Mouse (Mus musculus) heart, postnatal 0 days (tissue): ENCODE results near the gene A4galt. TPM values are rescaled to one million over a fixed set of nuclear protein-coding genes. Genes with fewer than 3 reads are reported as not detected.

ENCODE experiments used
- ATAC-seq: fragments of 200-750 bp; cut with Nextera tagmentation; 2 replicates; pipeline ENCODE4 v1.8.0; 2017; ENCODE audit warnings: low read depth, moderate number of reproducible peaks, moderate library complexity; ENCODE audit not compliant: insufficient read depth
- DNase-seq: peaks from one replicate; pipeline ENCODE4 v3.0.0-alpha.2; 2016; ENCODE audit warnings: low spot score
- H3K27ac ChIP-seq: fragments of 300-500 bp; sonication (generic); 2 replicates; pipeline ENCODE4 v1.5.1; 2014; ENCODE audit warnings: low read depth, mild to moderate bottlenecking
- H3K27me3 ChIP-seq: fragments of 300-500 bp; sonication (generic); 2 replicates; pipeline ENCODE4 v1.6.1; 2014; ENCODE audit warnings: low read length, mixed read lengths; ENCODE audit not compliant: control insufficient read depth, insufficient read depth
- H3K36me3 ChIP-seq: fragments of 300-500 bp; sonication (generic); replicated peaks from 2 replicates; pipeline ENCODE4 v1.6.1; 2014; ENCODE audit warnings: low read length, mixed read lengths; ENCODE audit not compliant: control insufficient read depth, insufficient read depth
- H3K4me1 ChIP-seq: fragments of 300-500 bp; sonication (generic); 2 replicates; pipeline ENCODE4 v1.6.1; 2014; ENCODE audit warnings: antibody characterized with exemption; ENCODE audit not compliant: control insufficient read depth, insufficient read depth
- H3K4me2 ChIP-seq: fragments of 300-500 bp; sonication (generic); 2 replicates; pipeline ENCODE4 v1.6.1; 2014; ENCODE audit warnings: low read depth, mild to moderate bottlenecking, low read length, moderate library complexity
- H3K4me3 ChIP-seq: fragments of 300-500 bp; sonication (generic); 2 replicates; pipeline ENCODE4 v1.5.1; 2014; ENCODE audit warnings: low read depth, low read length
- H3K9ac ChIP-seq: fragments of 300-500 bp; sonication (generic); replicated peaks from 2 replicates; pipeline ENCODE4 v1.6.1; 2014; ENCODE audit warnings: low read depth, low read length, mixed read lengths
- H3K9me3 ChIP-seq: fragments of 300-500 bp; sonication (generic); replicated peaks from 2 replicates; pipeline ENCODE4 v1.6.1; 2016; ENCODE audit warnings: low read length; ENCODE audit not compliant: control insufficient read depth
- CTCF ChIP-seq: IDR thresholded peaks from 2 replicates; pipeline ENCODE4 v1.5.1; 2016; ENCODE audit warnings: antibody characterized with exemption, control low read depth, low read depth
- EP300 ChIP-seq: IDR thresholded peaks from 2 replicates; pipeline ENCODE4 v1.6.1; 2016; ENCODE audit warnings: antibody characterized with exemption, low read depth
- WGBS: fragments of 180-500 bp; shearing (Covaris S2); extraction: QIAGEN DNeasy Blood & Tissue Kit; methylation state at CpG from one replicate; pipeline ENCODE4 v1.1.7; 2014; 5-methylcytosine and 5-hydroxymethylcytosine counted together
- polyA plus RNA-seq: library from polyadenylated mRNA; unstranded; fragments of >200 nt; fragmentation: Nextera tagmentation; extraction: Ambion mirVana; gene quantifications from 2 replicates; pipeline ENCODE4 v1.2.1, GENCODE M21; 2015
- total RNA-seq: library from RNA; depleted of rRNA; stranded (reverse); fragments of >200 nt; gene quantifications from 2 replicates; pipeline ENCODE4 v1.2.3, GENCODE M21; 2014; ENCODE audit warnings: low replicate concordance

The A4galt gene
- total and polyA plus RNA-seq, 2 experiments from 2014 or later = 2.0 to 3.2 TPM

DNA sequence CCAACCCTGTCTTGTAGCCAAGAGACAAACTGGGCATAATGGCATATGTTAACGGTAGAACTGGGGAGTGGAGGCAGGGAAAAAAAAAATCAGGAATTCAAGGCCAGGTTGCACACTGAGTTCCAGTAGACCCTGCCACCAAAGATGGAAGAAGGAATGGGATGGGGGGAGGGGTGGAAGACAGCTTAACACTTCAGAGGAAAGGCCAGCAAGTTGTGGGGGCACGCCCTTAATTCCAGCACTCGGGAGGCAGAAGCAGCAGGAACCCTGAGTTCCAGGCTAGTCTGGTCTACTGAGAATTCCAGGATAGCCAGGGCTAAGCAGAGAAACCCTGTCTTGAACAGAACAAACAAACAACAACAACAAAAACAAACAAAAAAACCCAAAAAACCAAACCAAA lies 7.2 kb downstream of the A4galt start:
- H3K27me3 ChIP-seq = 0 out of 2 replicates have a peak, but pooled peaks cover 7% of the 10 kb centered on the region
- WGBS = 63% methylated on average over 3 of the region's 3 CpGs
- H3K4me2 ChIP-seq = no peak overlapping the region
- H3K4me1 ChIP-seq = no peaks in the 10 kb centered on the region
- no peak overlapping the region for H3K27ac ChIP-seq
- H3K9me3 ChIP-seq = no peaks in the 10 kb centered on the region
- no peak overlapping the region for H3K9ac ChIP-seq
- no peaks in the 10 kb centered on the region for H3K36me3 ChIP-seq
- no peak for ATAC-seq
- TF ChIP-seq EP300 = no peak
- H3K4me3 ChIP-seq = no peak overlapping the region
- DNase-seq = no peak

DNA sequence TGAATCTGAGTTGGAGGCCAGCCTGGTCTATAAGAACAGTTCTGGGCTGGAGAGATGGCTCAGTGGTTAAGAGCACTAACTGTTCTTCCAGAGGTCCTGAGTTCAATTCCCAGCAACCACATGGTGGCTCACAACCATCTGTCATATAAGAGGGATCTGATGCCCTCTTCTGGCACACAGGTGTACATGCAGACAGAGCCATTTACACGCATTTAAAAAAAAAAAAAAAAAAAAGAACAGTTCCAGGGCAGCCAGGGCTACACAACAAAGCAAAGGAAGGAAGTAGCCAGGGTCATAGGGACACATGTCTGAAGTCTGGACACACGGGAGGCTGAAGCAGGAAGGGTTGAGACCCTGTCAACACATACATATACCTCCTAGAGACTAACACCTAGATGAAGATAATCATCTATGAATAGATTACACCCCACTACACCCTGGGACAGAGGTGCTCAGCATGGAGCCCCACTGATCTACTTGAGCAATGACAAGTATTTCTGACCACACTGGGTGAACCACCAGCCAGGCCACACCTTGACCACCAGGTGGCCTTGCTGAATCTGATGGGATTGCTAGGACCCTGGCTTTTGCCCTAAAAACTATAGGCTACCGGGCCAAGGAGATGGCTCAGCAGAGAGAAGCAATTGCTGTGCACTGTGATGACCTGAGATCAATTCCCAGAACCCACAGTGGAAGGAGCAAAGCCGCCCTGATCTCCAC lies 9.5 kb downstream of the A4galt start:
- no peak for TF ChIP-seq CTCF
- no peak for TF ChIP-seq EP300
- Histone ChIP-seq H3K4me2 (no peak overlapping the region), H3K9ac (no peak overlapping the region), H3K27ac (no peak overlapping the region), H3K27me3 (0 out of 2 replicates have a peak, but pooled peaks cover 5% of the 10 kb centered on the region), H3K9me3 (no peaks in the 10 kb centered on the region), H3K4me1 (no peaks in the 10 kb centered on the region), H3K36me3 (no peaks in the 10 kb centered on the region), H3K4me3 (no peak overlapping the region)
- no peak for ATAC-seq
- no peak for DNase-seq
- WGBS = 76% methylated on average over 4 of the region's 4 CpGs

DNA sequence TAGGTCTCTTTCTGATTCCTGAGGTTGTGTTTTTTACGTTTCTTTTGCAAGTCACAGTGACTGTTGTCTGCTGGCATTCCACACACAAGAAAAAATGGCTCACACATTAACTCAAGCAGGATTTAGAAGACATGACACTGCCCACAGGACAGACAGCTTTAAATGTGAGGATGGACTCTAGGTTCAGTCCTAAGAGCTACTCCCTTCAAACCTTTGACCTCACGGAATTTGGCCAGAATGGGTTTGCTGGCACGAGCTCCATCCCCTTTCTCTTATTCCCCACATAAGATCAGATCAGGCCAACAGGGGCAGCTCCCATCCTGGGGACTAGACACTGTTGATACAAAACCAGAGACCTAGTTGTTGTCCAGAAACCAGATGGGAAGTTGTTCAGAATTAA lies 10.1 kb downstream of the A4galt start:
- DNase-seq = no peak
- Histone ChIP-seq H3K4me3 (no peak overlapping the region), H3K36me3 (no peaks in the 10 kb centered on the region), H3K4me2 (no peak overlapping the region), H3K9me3 (no peaks in the 10 kb centered on the region), H3K27ac (no peak overlapping the region), H3K27me3 (0 out of 2 replicates have a peak, but pooled peaks cover 3% of the 10 kb centered on the region), H3K9ac (no peak overlapping the region), H3K4me1 (no peaks in the 10 kb centered on the region)
- ATAC-seq = no peak
- 78% methylated on average over 3 of the region's 3 CpGs for WGBS
- TF ChIP-seq CTCF = no peak
- no peak for TF ChIP-seq EP300

DNA sequence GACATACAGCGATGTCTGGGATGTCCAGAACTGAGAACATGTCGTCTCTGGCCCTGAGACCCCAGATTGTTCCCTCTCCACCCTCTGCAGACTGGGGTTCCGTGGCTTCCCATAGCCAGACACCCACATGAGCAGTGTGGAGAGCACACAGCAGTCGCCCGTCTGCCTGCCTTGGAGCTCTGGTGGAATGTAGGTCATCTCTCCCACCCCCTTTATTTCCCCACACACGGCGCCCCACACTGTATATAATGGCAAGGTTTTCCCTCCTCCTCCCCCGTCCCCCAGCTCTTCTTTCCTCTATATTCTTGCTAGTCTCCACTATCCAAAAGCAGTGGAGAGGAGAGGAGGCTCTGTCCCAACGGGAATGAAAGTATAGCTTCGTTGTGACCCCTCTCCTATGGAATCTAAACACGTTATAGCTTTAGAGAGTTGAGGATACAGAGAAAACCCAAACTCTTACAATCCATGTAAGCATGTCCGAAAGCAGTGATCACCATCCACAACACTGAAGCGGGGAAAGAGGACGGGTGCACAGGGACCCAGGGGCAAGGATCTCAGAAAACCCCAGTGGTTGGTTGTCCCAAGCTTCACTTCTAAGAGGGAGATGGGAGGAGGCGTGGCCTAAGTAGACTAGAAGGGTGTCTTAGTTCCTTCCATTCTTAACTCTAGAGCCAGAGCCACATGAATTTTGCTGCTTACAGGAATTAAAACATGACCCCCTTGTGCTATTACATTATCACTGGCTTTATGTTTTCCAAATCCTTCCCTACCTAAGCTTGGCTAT lies 13.9 kb downstream of the A4galt start:
- no peaks in the 10 kb centered on the region for H3K9me3 ChIP-seq
- H3K36me3 ChIP-seq = no peaks in the 10 kb centered on the region
- DNase-seq (no peak), ATAC-seq (no peak)
- no peak for TF ChIP-seq CTCF
- no peak for TF ChIP-seq EP300
- H3K4me2 ChIP-seq = no peak overlapping the region
- 70% methylated on average over 15 of the region's 15 CpGs for WGBS
- no peaks in the 10 kb centered on the region for H3K27me3 ChIP-seq
- no peak overlapping the region for H3K27ac ChIP-seq
- peaks cover 12% of the 10 kb centered on the region; the same call in 1 of the 2 replicates for H3K4me1 ChIP-seq
- no peak overlapping the region for H3K4me3 ChIP-seq
- H3K9ac ChIP-seq = no peak overlapping the region

- WGBS = 0% methylated on average over 1 of the region's 1 CpGs
- ATAC-seq = no peak
- no peak overlapping the region for H3K4me3 ChIP-seq
- H3K27ac ChIP-seq = no peak overlapping the region
- TF ChIP-seq CTCF (no peak), EP300 (no peak)
- no peak for DNase-seq
- H3K4me2 ChIP-seq = no peak overlapping the region
- H3K36me3 ChIP-seq = no peaks in the 10 kb centered on the region
- H3K9ac ChIP-seq = no peak overlapping the region
- peaks cover 12% of the 10 kb centered on the region; the same call in 1 of the 2 replicates for H3K4me1 ChIP-seq
- no peaks in the 10 kb centered on the region for H3K9me3 ChIP-seq
- H3K27me3 ChIP-seq = no peaks in the 10 kb centered on the region
Measured at GRCm38 (mm10) chr15:83236824-83237223, 14.8 kb downstream of the A4galt start.
